ENCODE assay signal across 7 mouse cellular contexts in the genomic region with DNA sequence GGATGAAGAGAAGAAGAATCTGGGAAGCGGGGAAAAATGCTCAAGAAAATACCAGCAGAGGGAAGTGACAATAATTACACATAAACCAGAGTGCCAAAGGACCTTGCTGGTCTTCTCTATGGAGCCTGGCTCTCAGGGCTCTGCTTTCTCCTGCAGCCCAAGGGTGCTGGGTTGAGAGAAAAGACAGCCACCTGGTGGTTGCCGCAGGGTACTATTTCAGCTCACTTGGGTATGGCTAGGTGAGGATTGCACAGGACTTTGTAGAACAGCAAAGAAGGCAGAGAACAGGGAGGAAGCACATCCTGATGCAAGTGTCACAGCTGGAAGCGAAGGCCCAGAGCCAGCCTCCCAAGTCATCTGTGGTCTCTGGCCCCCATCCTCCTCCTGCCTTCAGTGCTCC.
DNase-seq lines count a peak whose midpoint lies in the region; ATAC-seq and TF ChIP-seq lines count a peak whose summit lies in the region.

No protein-coding gene starts in this region.

- WGBS in hindbrain, embryonic 13.5 days, result 54% methylated on average over 3 of the region's 3 CpGs
- WGBS in midbrain, embryonic 14.5 days, result 52% methylated on average over 3 of the region's 3 CpGs

- H3K9me3 ChIP-seq in E14TG2a.4 (ENCODE audit: low read length), result no peaks in the 10 kb centered on the region
- no peaks in the 10 kb centered on the region for H3K9me3 ChIP-seq in hindbrain, embryonic 13.5 days
- no peaks in the 10 kb centered on the region for H3K9me3 ChIP-seq in midbrain, embryonic 14.5 days (ENCODE audit: control insufficient read depth, low read length)

- in situ Hi-C loops in Patski (cut with MboI; ENCODE audit: low pct_unique_long_range_greater_than_20kb), result loop anchor here (5.0 to 25.0 kb wide), 2 partner anchors 460 to 785 kb away; no protein-coding TSS in a partner anchor

- ATAC-seq in Patski, result peak; percentile 87
- peak; percentile 49; the same call in 1 of the 2 replicates for ATAC-seq in hindbrain, embryonic 13.5 days (ENCODE audit: low FRiP score)
- no peak; the same call in 1 of the 2 replicates for ATAC-seq in midbrain, embryonic 14.5 days (ENCODE audit: low FRiP score, low TSS enrichment)

- H3K9ac ChIP-seq in hindbrain, embryonic 13.5 days, result no peak overlapping the region
- H3K9ac ChIP-seq in midbrain, embryonic 14.5 days (replicated peaks; ENCODE audit: low read length), result no peak overlapping the region

- H3K4me3 ChIP-seq in E14TG2a.4 (replicated peaks; ENCODE audit: low read length), result no peak overlapping the region
- no peak overlapping the region for H3K4me3 ChIP-seq in hindbrain, embryonic 13.5 days
- no peak overlapping the region for H3K4me3 ChIP-seq in midbrain, embryonic 14.5 days (replicated peaks; ENCODE audit: low read depth, low read length)

- H3K36me3 ChIP-seq in E14TG2a.4 (ENCODE audit: insufficient read depth, low read length), result no peaks in the 10 kb centered on the region
- H3K36me3 ChIP-seq in hindbrain, embryonic 13.5 days, result no peaks in the 10 kb centered on the region
- H3K36me3 ChIP-seq in midbrain, embryonic 14.5 days (ENCODE audit: control insufficient read depth, insufficient read depth, low read length), result no peaks in the 10 kb centered on the region

- no peak overlapping the region for H3K27ac ChIP-seq in hindbrain, embryonic 13.5 days
- no peak overlapping the region for H3K27ac ChIP-seq in midbrain, embryonic 14.5 days (replicated peaks; ENCODE audit: low read depth, low read length)

- POLR2A ChIA-PET in Patski (lab: Charles Lee), result no interaction called here

- peak; percentile 49 for TF ChIP-seq CTCF in E14TG2a.4 (conservative IDR thresholded peaks at IDR 0.05; ENCODE audit: low read length)
- peak; percentile 83 for TF ChIP-seq CTCF in Patski (IDR thresholded peaks at IDR 0.05)

- H3K27me3 ChIP-seq in E14TG2a.4 (ENCODE audit: insufficient read depth, low read length) (no peaks in the 10 kb centered on the region), Patski (peaks cover 32% of the 10 kb centered on the region)
- no peaks in the 10 kb centered on the region for H3K27me3 ChIP-seq in hindbrain, embryonic 13.5 days
- no peaks in the 10 kb centered on the region for H3K27me3 ChIP-seq in midbrain, embryonic 14.5 days (ENCODE audit: control insufficient read depth, insufficient read depth, low read length)

- DNase-seq in Patski (ENCODE audit: low read depth, low spot score), result no peak
- DNase-seq in embryo, embryonic 11 days, result peak; percentile 69
- peak; percentile 25 to 37 for DNase-seq in left cerebral cortex, adult 8-10 months (ENCODE audit: low spot score in 2 of 2)
- DNase-seq in midbrain, embryonic 14.5 days, result peak; percentile 84
- peak; percentile 13 to 17 for DNase-seq in urinary bladder, postnatal 36 days (ENCODE audit: low spot score in 2 of 2)

- CTCF ChIA-PET in Patski (lab: Charles Lee), result interaction anchor here (0.8 to 3.1 kb wide), 4 partner anchors 20 to 799 kb away, joined by 3 to 9 read pairs (median 4); no protein-coding TSS in a partner anchor

- no peaks in the 10 kb centered on the region for H3K4me1 ChIP-seq in E14TG2a.4 (replicated peaks; ENCODE audit: low read depth, low read length)
- H3K4me1 ChIP-seq in hindbrain, embryonic 13.5 days (replicated peaks), result no peaks in the 10 kb centered on the region
- H3K4me1 ChIP-seq in midbrain, embryonic 14.5 days (ENCODE audit: control insufficient read depth, insufficient read depth, low read length), result no peaks in the 10 kb centered on the region

- H3K4me2 ChIP-seq in hindbrain, embryonic 13.5 days, result no peak overlapping the region
- H3K4me2 ChIP-seq in midbrain, embryonic 14.5 days (ENCODE audit: low read length), result no peak overlapping the region
